Mouse (Mus musculus) embryo, embryonic 10 days (tissue): ENCODE results near the gene Gm10334.
"Not testable (repeated sequence)": the region's sequence is repeated elsewhere in the genome, so short reads cannot be mapped to it uniquely, and the experiment has no call there.

Source experiments
- DNase-seq: peaks from one replicate; pipeline ENCODE4 v3.0.0-alpha.2; 2015; ENCODE audit warnings: low spot score

The Gm10334 gene

DNA sequence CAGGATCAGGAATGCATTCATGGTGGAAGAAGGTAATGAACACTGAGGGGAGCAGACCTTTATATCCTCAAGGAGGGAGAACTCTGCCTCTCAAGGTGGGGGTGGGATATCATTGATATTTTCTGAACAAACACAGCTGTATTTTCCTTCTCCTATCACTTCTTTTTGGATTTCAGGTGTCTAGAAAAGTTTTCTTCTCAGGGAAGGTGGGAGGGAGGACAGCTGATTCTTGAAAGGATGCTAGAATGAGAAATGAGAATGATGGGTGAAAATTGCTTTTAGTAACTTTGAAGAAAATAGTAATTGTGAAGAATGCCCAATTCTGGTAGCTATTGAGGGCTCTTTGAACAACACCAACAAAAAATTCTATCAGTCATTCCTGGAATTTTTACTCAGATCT, at the start of gene Gm10334:
TSS of gene Gm10334 (minus strand) at position 101 of the 400 bp plus-strand sequence.
- not testable (repeated sequence) for DNase-seq

- DNase-seq, result not testable (repeated sequence)
Measured at GRCm38 (mm10) chr6:41458632-41459031, 12.7 kb upstream of the Gm10334 start, which contains the start of gene Prss1. TSS of gene Prss1 (plus strand) at chr6:41458932.

- DNase-seq, result not testable (repeated sequence)
Measured at GRCm38 (mm10) chr6:41442261-41442660, 3.7 kb downstream of the Gm10334 start.
